Mouse (Mus musculus): Measurements from ENCODE around the gene Tnfrsf14. TPM values are rescaled to one million over a fixed set of nuclear protein-coding genes. Genes with fewer than 3 reads are reported as not detected.

The Tnfrsf14 gene
- polyA plus RNA-seq, 1 experiment from 2014 or later: 0.14 TPM

GRCm38 (mm10) chr4:154910606-154911522, 17.5 kb downstream of the Tnfrsf14 start:
- peaks cover 3% of the 10 kb centered on the region; the same call in 1 of the 2 replicates for H3K4me1 ChIP-seq
- no peak overlapping the region for H3K27ac ChIP-seq
- H3K27me3 ChIP-seq: 0 out of 2 replicates have a peak, but pooled peaks cover 2% of the 10 kb centered on the region
- no peak overlapping the region for H3K4me3 ChIP-seq
- H3K9me3 ChIP-seq (replicated peaks): no peaks in the 10 kb centered on the region
- no peak overlapping the region for H3K4me2 ChIP-seq
- 14% methylated on average over 15 of the region's 15 CpGs for WGBS
- no peaks in the 10 kb centered on the region for H3K36me3 ChIP-seq (ENCODE audit: poor library complexity, severe bottlenecking)
- ATAC-seq: no peak
- no peak overlapping the region for H3K9ac ChIP-seq

- Histone ChIP-seq H3K4me2 (no peak overlapping the region), H3K9ac (no peak overlapping the region), H3K4me3 (no peak overlapping the region), H3K4me1 (peaks cover 12% of the 10 kb centered on the region; the same call in 1 of the 2 replicates), H3K9me3 (replicated peaks) (no peaks in the 10 kb centered on the region), H3K27ac (no peak overlapping the region), H3K27me3 (0 out of 2 replicates have a peak, but pooled peaks cover 2% of the 10 kb centered on the region), H3K36me3 (ENCODE audit: poor library complexity, severe bottlenecking) (no peaks in the 10 kb centered on the region)
- WGBS: 88% methylated on average over 5 of the region's 5 CpGs
- ATAC-seq: no peak
Measured at GRCm38 (mm10) chr4:154908490-154908889, 19.9 kb downstream of the Tnfrsf14 start.

GRCm38 (mm10) chr4:154907833-154908232, 20.5 kb downstream of the Tnfrsf14 start:
- Histone ChIP-seq H3K36me3 (ENCODE audit: poor library complexity, severe bottlenecking) (no peaks in the 10 kb centered on the region), H3K4me3 (no peak overlapping the region), H3K4me1 (peaks cover 12% of the 10 kb centered on the region; the same call in 1 of the 2 replicates), H3K27ac (no peak overlapping the region), H3K9me3 (replicated peaks) (no peaks in the 10 kb centered on the region), H3K9ac (0 out of 2 replicates have a peak overlapping the region, but pooled peaks have one; percentile 8), H3K4me2 (no peak overlapping the region), H3K27me3 (0 out of 2 replicates have a peak, but pooled peaks cover 4% of the 10 kb centered on the region)
- WGBS: 46% methylated on average over 17 of the region's 17 CpGs
- ATAC-seq: peak; percentile 84

GRCm38 (mm10) chr4:154904185-154905071, 23.9 kb downstream of the Tnfrsf14 start:
- Histone ChIP-seq H3K27ac (no peak overlapping the region), H3K4me1 (peaks cover 12% of the 10 kb centered on the region; the same call in 1 of the 2 replicates), H3K27me3 (0 out of 2 replicates have a peak, but pooled peaks cover 4% of the 10 kb centered on the region), H3K4me2 (peak overlapping the region; percentile 65), H3K9me3 (replicated peaks) (no peaks in the 10 kb centered on the region; the same call in 1 of the 2 replicates), H3K36me3 (ENCODE audit: poor library complexity, severe bottlenecking) (no peaks in the 10 kb centered on the region), H3K9ac (peak overlapping the region; percentile 62), H3K4me3 (peak overlapping the region; percentile 39)
- peak; percentile 96 for ATAC-seq
- 3% methylated on average over 16 of the region's 16 CpGs for WGBS

GRCm38 (mm10) chr4:154902371-154902770, 26.0 kb downstream of the Tnfrsf14 start:
- no peaks in the 10 kb centered on the region; the same call in 1 of the 2 replicates for H3K9me3 ChIP-seq (replicated peaks)
- no peak overlapping the region for H3K4me3 ChIP-seq
- no peaks in the 10 kb centered on the region for H3K36me3 ChIP-seq (ENCODE audit: poor library complexity, severe bottlenecking)
- 0 out of 2 replicates have a peak, but pooled peaks cover 7% of the 10 kb centered on the region for H3K27me3 ChIP-seq
- no peak overlapping the region for H3K27ac ChIP-seq
- 91% methylated on average over 2 of the region's 2 CpGs for WGBS
- no peak for ATAC-seq
- H3K9ac ChIP-seq: no peak overlapping the region
- no peak overlapping the region for H3K4me2 ChIP-seq
- H3K4me1 ChIP-seq: peaks cover 23% of the 10 kb centered on the region

GRCm38 (mm10) chr4:154898506-154899446, 29.6 kb downstream of the Tnfrsf14 start, which contains the start of gene Fam213b:
Gene Fam213b (minus strand): TSS chr4:154899135.
- Histone ChIP-seq H3K27ac (no peak within 1 kb of the TSS), H3K4me1 (peaks cover 22% of the 10 kb centered on the region), H3K4me3 (peak within 1 kb of the TSS; percentile 56), H3K36me3 (ENCODE audit: poor library complexity, severe bottlenecking) (0 out of 2 replicates have a peak, but pooled peaks cover 5% of the 10 kb centered on the region), H3K4me2 (peak within 1 kb of the TSS; percentile 83), H3K9me3 (replicated peaks) (no peaks in the 10 kb centered on the region; the same call in 1 of the 2 replicates), H3K27me3 (0 out of 2 replicates have a peak, but pooled peaks cover 12% of the 10 kb centered on the region), H3K9ac (peak within 1 kb of the TSS; percentile 66)
- WGBS: 3% methylated on average over 43 of the region's 43 CpGs
- ATAC-seq: peak; percentile 98

GRCm38 (mm10) chr4:154897676-154898465, 30.5 kb downstream of the Tnfrsf14 start:
- H3K36me3 ChIP-seq (ENCODE audit: poor library complexity, severe bottlenecking): 0 out of 2 replicates have a peak, but pooled peaks cover 5% of the 10 kb centered on the region
- peak overlapping the region; percentile 83 for H3K4me2 ChIP-seq
- H3K4me3 ChIP-seq: peak overlapping the region; percentile 56
- no peak overlapping the region for H3K27ac ChIP-seq
- no peaks in the 10 kb centered on the region; the same call in 1 of the 2 replicates for H3K9me3 ChIP-seq (replicated peaks)
- peaks cover 22% of the 10 kb centered on the region for H3K4me1 ChIP-seq
- H3K9ac ChIP-seq: peak overlapping the region; percentile 66
- WGBS: 73% methylated on average over 6 of the region's 6 CpGs
- H3K27me3 ChIP-seq: 0 out of 2 replicates have a peak, but pooled peaks cover 8% of the 10 kb centered on the region
- no peak for ATAC-seq

GRCm38 (mm10) chr4:154895549-154895948, 32.8 kb downstream of the Tnfrsf14 start:
- Histone ChIP-seq H3K4me2 (no peak overlapping the region), H3K36me3 (ENCODE audit: poor library complexity, severe bottlenecking) (0 out of 2 replicates have a peak, but pooled peaks cover 5% of the 10 kb centered on the region), H3K9ac (no peak overlapping the region), H3K9me3 (replicated peaks) (no peaks in the 10 kb centered on the region), H3K27me3 (0 out of 2 replicates have a peak, but pooled peaks cover 13% of the 10 kb centered on the region), H3K4me3 (no peak overlapping the region), H3K27ac (no peak overlapping the region), H3K4me1 (peaks cover 22% of the 10 kb centered on the region)
- WGBS: 85% methylated on average over 5 of the region's 5 CpGs
- no peak for ATAC-seq

- Histone ChIP-seq H3K4me3 (no peak overlapping the region), H3K4me1 (no peaks in the 10 kb centered on the region), H3K9me3 (replicated peaks) (no peaks in the 10 kb centered on the region), H3K27ac (no peak overlapping the region), H3K9ac (no peak overlapping the region), H3K4me2 (no peak overlapping the region), H3K36me3 (ENCODE audit: poor library complexity, severe bottlenecking) (0 out of 2 replicates have a peak, but pooled peaks cover under 1% of the 10 kb centered on the region), H3K27me3 (0 out of 2 replicates have a peak, but pooled peaks cover 7% of the 10 kb centered on the region)
- no peak for ATAC-seq
- WGBS: 94% methylated on average over 14 of the region's 14 CpGs
Measured at GRCm38 (mm10) chr4:154890887-154891286, 37.5 kb downstream of the Tnfrsf14 start.

Data from forebrain, embryonic 13.5 days (tissue).